Mouse (Mus musculus) forebrain, embryonic 15.5 days (tissue): ENCODE data around the gene Prc1. TPM values are rescaled to one million over a fixed set of nuclear protein-coding genes. Genes with fewer than 3 reads are reported as not detected.
A peak's percentile ranks its signal among the peaks of the same experiment; 100 is the strongest.

Experiments used
- ATAC-seq: fragments of 200-750 bp; cut with Nextera tagmentation; replicated peaks from 2 replicates; pipeline ENCODE4 v1.8.0; 2017; ENCODE audit warnings: mild to moderate bottlenecking, moderate TSS enrichment, moderate library complexity
- H3K27ac ChIP-seq: fragments of 300-500 bp; sonication (generic); replicated peaks from 2 replicates; pipeline ENCODE4 v1.5.1; 2015; ENCODE audit warnings: mild to moderate bottlenecking, inconsistent platforms
- H3K27me3 ChIP-seq: fragments of 300-500 bp; sonication (generic); 2 replicates; pipeline ENCODE4 v1.6.1; 2015; ENCODE audit warnings: inconsistent platforms
- H3K36me3 ChIP-seq: fragments of 300-500 bp; sonication (generic); 2 replicates; pipeline ENCODE4 v1.6.1; 2015; ENCODE audit warnings: mild to moderate bottlenecking, inconsistent platforms
- H3K4me1 ChIP-seq: fragments of 300-500 bp; sonication (generic); 2 replicates; pipeline ENCODE4 v1.6.1; 2015; ENCODE audit warnings: inconsistent platforms
- H3K4me2 ChIP-seq: fragments of 300-500 bp; sonication (generic); replicated peaks from 2 replicates; pipeline ENCODE4 v1.6.1; 2015; ENCODE audit warnings: mild to moderate bottlenecking, inconsistent platforms
- H3K4me3 ChIP-seq: fragments of 300-500 bp; sonication (generic); 2 replicates; pipeline ENCODE4 v1.5.1; 2015; ENCODE audit warnings: mild to moderate bottlenecking, inconsistent platforms
- H3K9ac ChIP-seq: fragments of 300-500 bp; sonication (generic); replicated peaks from 2 replicates; pipeline ENCODE4 v1.6.1; 2015; ENCODE audit warnings: mild to moderate bottlenecking, inconsistent platforms
- H3K9me3 ChIP-seq: fragments of 300-500 bp; sonication (generic); 2 replicates; pipeline ENCODE4 v1.6.1; 2016; ENCODE audit warnings: inconsistent platforms
- WGBS: fragments of 180-500 bp; shearing (Covaris S2); methylation state at CpG from one replicate; pipeline ENCODE4 v1.1.7; 2015; ENCODE audit warnings: mixed read lengths; 5-methylcytosine and 5-hydroxymethylcytosine counted together
- polyA plus RNA-seq: library from polyadenylated mRNA; unstranded; fragments of >200 nt; fragmentation: Nextera tagmentation; extraction: Ambion mirVana; gene quantifications from 2 replicates; pipeline ENCODE4 v1.2.1, GENCODE M21; 2015

Gene Prc1
- polyA plus RNA-seq, 1 experiment from 2014 or later = 91.2 TPM

- no peak overlapping the region for H3K4me3 ChIP-seq
- no peak overlapping the region for H3K9ac ChIP-seq
- H3K27ac ChIP-seq = no peak overlapping the region
- no peak overlapping the region for H3K4me2 ChIP-seq
- H3K9me3 ChIP-seq = no peaks in the 10 kb centered on the region
- WGBS = 79% methylated on average over 7 of the region's 7 CpGs
- H3K36me3 ChIP-seq = peaks cover 7% of the 10 kb centered on the region
- ATAC-seq = no peak
- peaks cover 39% of the 10 kb centered on the region for H3K4me1 ChIP-seq
- H3K27me3 ChIP-seq = no peaks in the 10 kb centered on the region
Observed at GRCm38 (mm10) chr7:80341793-80342192, 47.5 kb downstream of the Prc1 start.

GRCm38 (mm10) chr7:80342858-80343257, 48.6 kb downstream of the Prc1 start, which contains the start of gene Hddc3:
Hddc3 (plus strand) TSS chr7:80343104.
- Histone ChIP-seq H3K36me3 (no peaks in the 10 kb centered on the region), H3K4me2 (peak within 1 kb of the TSS; percentile 79), H3K4me1 (peaks cover 37% of the 10 kb centered on the region), H3K27ac (peak within 1 kb of the TSS; percentile 80), H3K9me3 (no peaks in the 10 kb centered on the region), H3K27me3 (no peaks in the 10 kb centered on the region), H3K4me3 (peak within 1 kb of the TSS; percentile 44), H3K9ac (peak within 1 kb of the TSS; percentile 60)
- peak; percentile 39 for ATAC-seq
- under 1% methylated on average over 25 of the region's 25 CpGs for WGBS

GRCm38 (mm10) chr7:80343270-80344018, 49.2 kb downstream of the Prc1 start:
- peak; percentile 9 for ATAC-seq
- H3K9ac ChIP-seq = peak overlapping the region; percentile 60
- WGBS = 28% methylated on average over 19 of the region's 19 CpGs

GRCm38 (mm10) chr7:80346173-80346572, 51.9 kb downstream of the Prc1 start:
- Histone ChIP-seq H3K27me3 (no peaks in the 10 kb centered on the region), H3K4me3 (no peak overlapping the region), H3K4me2 (no peak overlapping the region), H3K9ac (no peak overlapping the region), H3K4me1 (peaks cover 14% of the 10 kb centered on the region), H3K27ac (no peak overlapping the region), H3K36me3 (peaks cover 13% of the 10 kb centered on the region), H3K9me3 (no peaks in the 10 kb centered on the region)
- 96% methylated on average over 9 of the region's 9 CpGs for WGBS
- ATAC-seq = no peak

More at GRCm38 (mm10) chr7:80343270-80344018, 49.2 kb downstream of the Prc1 start:
- Histone ChIP-seq H3K27ac (peak overlapping the region; percentile 80), H3K4me1 (peaks cover 32% of the 10 kb centered on the region), H3K4me3 (peak overlapping the region; percentile 44), H3K4me2 (peak overlapping the region; percentile 79), H3K9me3 (no peaks in the 10 kb centered on the region), H3K36me3 (no peaks in the 10 kb centered on the region), H3K27me3 (no peaks in the 10 kb centered on the region)

- H3K36me3 ChIP-seq = peaks cover 18% of the 10 kb centered on the region
- no peak overlapping the region for H3K27ac ChIP-seq
- no peak overlapping the region for H3K4me2 ChIP-seq
- ATAC-seq = no peak
- no peaks in the 10 kb centered on the region for H3K27me3 ChIP-seq
- 93% methylated on average over 5 of the region's 5 CpGs for WGBS
- H3K4me3 ChIP-seq = no peak overlapping the region
- H3K9ac ChIP-seq = no peak overlapping the region
- peaks cover 13% of the 10 kb centered on the region for H3K4me1 ChIP-seq
- no peaks in the 10 kb centered on the region for H3K9me3 ChIP-seq
Observed at GRCm38 (mm10) chr7:80346830-80347229, 52.6 kb downstream of the Prc1 start.

GRCm38 (mm10) chr7:80347670-80348586, 53.7 kb downstream of the Prc1 start:
- Histone ChIP-seq H3K9ac (no peak overlapping the region), H3K36me3 (peaks cover 27% of the 10 kb centered on the region), H3K27ac (no peak overlapping the region), H3K9me3 (no peaks in the 10 kb centered on the region), H3K4me2 (no peak overlapping the region), H3K4me1 (peaks cover 8% of the 10 kb centered on the region), H3K4me3 (no peak overlapping the region), H3K27me3 (no peaks in the 10 kb centered on the region)
- 74% methylated on average over 13 of the region's 13 CpGs for WGBS
- ATAC-seq = no peak

- 76% methylated on average over 2 of the region's 2 CpGs for WGBS
- Histone ChIP-seq H3K27ac (no peak overlapping the region), H3K9ac (no peak overlapping the region), H3K4me2 (no peak overlapping the region), H3K27me3 (no peaks in the 10 kb centered on the region), H3K36me3 (peaks cover 45% of the 10 kb centered on the region), H3K9me3 (no peaks in the 10 kb centered on the region), H3K4me3 (no peak overlapping the region), H3K4me1 (no peaks in the 10 kb centered on the region)
- ATAC-seq = no peak
Observed at GRCm38 (mm10) chr7:80350808-80351207, 56.6 kb downstream of the Prc1 start.

GRCm38 (mm10) chr7:80352920-80353319, 58.7 kb downstream of the Prc1 start:
- H3K4me1 ChIP-seq = no peaks in the 10 kb centered on the region
- H3K9me3 ChIP-seq = no peaks in the 10 kb centered on the region
- 87% methylated on average over 8 of the region's 8 CpGs for WGBS
- H3K9ac ChIP-seq = no peak overlapping the region
- H3K36me3 ChIP-seq = peaks cover 61% of the 10 kb centered on the region
- no peaks in the 10 kb centered on the region for H3K27me3 ChIP-seq
- H3K4me2 ChIP-seq = no peak overlapping the region
- ATAC-seq = no peak
- H3K4me3 ChIP-seq = no peak overlapping the region
- H3K27ac ChIP-seq = no peak overlapping the region

GRCm38 (mm10) chr7:80356351-80356750, 62.1 kb downstream of the Prc1 start:
- Histone ChIP-seq H3K27ac (no peak overlapping the region), H3K4me1 (no peaks in the 10 kb centered on the region), H3K27me3 (no peaks in the 10 kb centered on the region), H3K4me2 (no peak overlapping the region), H3K9me3 (no peaks in the 10 kb centered on the region), H3K4me3 (no peak overlapping the region), H3K9ac (no peak overlapping the region), H3K36me3 (peaks cover 78% of the 10 kb centered on the region)
- ATAC-seq = no peak
- WGBS = 89% methylated on average over 13 of the region's 13 CpGs

- no peak overlapping the region for H3K27ac ChIP-seq
- no peaks in the 10 kb centered on the region for H3K9me3 ChIP-seq
- 18% methylated on average over 8 of the region's 8 CpGs for WGBS
- H3K9ac ChIP-seq = no peak overlapping the region
- H3K4me3 ChIP-seq = no peak overlapping the region
- no peak overlapping the region for H3K4me2 ChIP-seq
- peaks cover 79% of the 10 kb centered on the region for H3K36me3 ChIP-seq
- ATAC-seq = no peak
- H3K27me3 ChIP-seq = no peaks in the 10 kb centered on the region
- no peaks in the 10 kb centered on the region for H3K4me1 ChIP-seq
Observed at GRCm38 (mm10) chr7:80357156-80357555, 62.9 kb downstream of the Prc1 start.

- no peak for ATAC-seq
- no peak overlapping the region for H3K4me3 ChIP-seq
- H3K27me3 ChIP-seq = no peaks in the 10 kb centered on the region
- H3K4me1 ChIP-seq = no peaks in the 10 kb centered on the region
- 45% methylated on average over 4 of the region's 4 CpGs for WGBS
- no peak overlapping the region for H3K4me2 ChIP-seq
- peaks cover 80% of the 10 kb centered on the region for H3K36me3 ChIP-seq
- H3K9ac ChIP-seq = no peak overlapping the region
- no peaks in the 10 kb centered on the region for H3K9me3 ChIP-seq
- H3K27ac ChIP-seq = no peak overlapping the region
Observed at GRCm38 (mm10) chr7:80358039-80358438, 63.8 kb downstream of the Prc1 start.

- Histone ChIP-seq H3K4me2 (no peak overlapping the region), H3K36me3 (peaks cover 84% of the 10 kb centered on the region), H3K27ac (no peak overlapping the region), H3K4me1 (no peaks in the 10 kb centered on the region), H3K27me3 (no peaks in the 10 kb centered on the region), H3K9ac (no peak overlapping the region), H3K4me3 (no peak overlapping the region), H3K9me3 (no peaks in the 10 kb centered on the region)
- ATAC-seq = no peak
- WGBS = 87% methylated on average over 3 of the region's 3 CpGs
Observed at GRCm38 (mm10) chr7:80360435-80360834, 66.2 kb downstream of the Prc1 start.
